Mouse (Mus musculus) midbrain, postnatal 0 days (tissue): ENCODE results near the gene Lmtk3. TPM values are rescaled to one million over a fixed set of nuclear protein-coding genes. Genes with fewer than 3 reads are reported as not detected.

ENCODE experiments used
- ATAC-seq: fragments of 200-750 bp; cut with Nextera tagmentation; 2 replicates; pipeline ENCODE4 v1.8.0; 2017; ENCODE audit warnings: moderate number of reproducible peaks, mild to moderate bottlenecking, moderate TSS enrichment, moderate library complexity; ENCODE audit not compliant: low FRiP score
- DNase-seq: peaks from one replicate; pipeline ENCODE4 v3.0.0-alpha.2; 2015; ENCODE audit warnings: low spot score
- H3K27ac ChIP-seq: fragments of 300-500 bp; sonication (generic); 2 replicates; pipeline ENCODE4 v1.5.1; 2014; ENCODE audit warnings: low read depth, mild to moderate bottlenecking, low read length, mixed read lengths
- H3K27me3 ChIP-seq: fragments of 300-500 bp; sonication (generic); 2 replicates; pipeline ENCODE4 v1.6.1; 2014; ENCODE audit warnings: low read length, control low read depth, mixed read lengths; ENCODE audit not compliant: insufficient read depth
- H3K36me3 ChIP-seq: fragments of 300-500 bp; sonication (generic); 2 replicates; pipeline ENCODE4 v1.6.1; 2014; ENCODE audit warnings: low read length, control low read depth, mixed read lengths; ENCODE audit not compliant: insufficient read depth
- H3K4me1 ChIP-seq: fragments of 300-500 bp; sonication (generic); 2 replicates; pipeline ENCODE4 v1.6.1; 2014; ENCODE audit warnings: mild to moderate bottlenecking, control low read depth, antibody characterized with exemption, low read length, mixed read lengths; ENCODE audit not compliant: insufficient read depth
- H3K4me2 ChIP-seq: fragments of 300-500 bp; sonication (generic); 2 replicates; pipeline ENCODE4 v1.6.1; 2014; ENCODE audit warnings: low read depth, mild to moderate bottlenecking, low read length, mixed read lengths; ENCODE audit not compliant: poor library complexity, severe bottlenecking
- H3K4me3 ChIP-seq: fragments of 300-500 bp; sonication (generic); 2 replicates; pipeline ENCODE4 v1.5.1; 2014; ENCODE audit warnings: low read depth, mild to moderate bottlenecking, low read length, moderate library complexity
- H3K9ac ChIP-seq: fragments of 300-500 bp; sonication (generic); replicated peaks from 2 replicates; pipeline ENCODE4 v1.6.1; 2014; ENCODE audit warnings: mild to moderate bottlenecking, low read length, moderate library complexity, mixed read lengths; ENCODE audit not compliant: poor library complexity, severe bottlenecking
- H3K9me3 ChIP-seq: fragments of 300-500 bp; sonication (generic); 2 replicates; pipeline ENCODE4 v1.6.1; 2016; ENCODE audit warnings: low read length, control low read depth
- CTCF ChIP-seq: IDR thresholded peaks from 2 replicates; pipeline ENCODE4 v1.5.1; 2016; ENCODE audit warnings: antibody characterized with exemption, mild to moderate bottlenecking
- WGBS: fragments of 180-500 bp; shearing (Covaris S2); extraction: QIAGEN DNeasy Blood & Tissue Kit; methylation state at CpG from one replicate; pipeline ENCODE4 v1.1.7; 2014; 5-methylcytosine and 5-hydroxymethylcytosine counted together
- polyA plus RNA-seq: library from polyadenylated mRNA; unstranded; fragments of >200 nt; fragmentation: Nextera tagmentation; extraction: Ambion mirVana; gene quantifications from 2 replicates; pipeline ENCODE4 v1.2.1, GENCODE M21; 2015
- total RNA-seq: library from RNA; depleted of rRNA; stranded (reverse); fragments of >200 nt; gene quantifications from 2 replicates; pipeline ENCODE4 v1.2.3, GENCODE M21; 2014

The Lmtk3 gene
- total and polyA plus RNA-seq, 2 experiments from 2014 or later, result 19.1 to 170 TPM

DNA sequence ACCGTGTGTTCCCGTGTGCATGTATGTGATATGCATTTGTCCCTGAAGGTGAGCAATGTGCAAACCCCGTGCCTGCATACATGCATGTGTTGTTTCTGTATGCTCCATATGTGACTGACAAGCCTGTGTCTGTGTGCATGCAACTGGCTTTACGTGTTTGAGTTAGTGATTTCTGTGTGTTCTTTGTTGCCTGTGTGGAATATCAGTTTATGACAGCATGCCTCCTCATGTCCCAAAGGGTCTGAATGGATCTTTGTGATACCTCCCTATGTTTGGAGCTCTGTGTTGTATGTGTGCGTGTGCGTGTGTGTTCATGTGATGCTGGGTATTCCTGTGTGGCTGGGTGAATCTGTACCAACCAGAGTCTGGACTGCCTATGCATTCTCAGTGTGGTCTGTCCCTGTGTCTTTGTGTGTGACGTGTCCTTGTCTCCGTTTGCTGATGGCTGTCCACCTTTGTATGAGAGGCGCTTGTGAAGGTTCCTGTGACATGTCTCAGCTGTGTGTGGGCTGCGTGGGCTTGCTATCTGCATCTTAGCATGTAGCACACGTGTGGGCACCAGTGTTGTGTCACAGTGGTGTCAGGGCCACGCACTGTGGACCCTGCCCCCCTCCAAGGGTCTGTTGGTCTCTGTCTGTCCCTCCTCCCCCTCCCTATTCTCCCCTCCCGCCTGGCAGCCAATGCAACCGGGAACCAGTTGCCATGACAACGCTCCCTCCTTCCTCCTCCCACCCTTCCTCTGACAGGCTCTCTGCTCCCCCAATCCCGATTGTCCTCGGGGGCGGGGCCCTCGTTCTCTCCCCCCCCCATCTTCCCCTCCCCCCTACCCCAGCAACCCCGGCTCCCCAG is 1.2 kb downstream of the Lmtk3 start, which contains the start of gene Sult2b1:
TSS of gene Sult2b1 (minus strand) at position 146 of the 849 bp plus-strand sequence.
- 12% methylated on average over 20 of the region's 20 CpGs for whole genome bisulfite sequencing
- ATAC-seq, result peak; percentile 80
- no peaks in the 10 kb centered on the region for H3K9me3 ChIP-seq

DNA sequence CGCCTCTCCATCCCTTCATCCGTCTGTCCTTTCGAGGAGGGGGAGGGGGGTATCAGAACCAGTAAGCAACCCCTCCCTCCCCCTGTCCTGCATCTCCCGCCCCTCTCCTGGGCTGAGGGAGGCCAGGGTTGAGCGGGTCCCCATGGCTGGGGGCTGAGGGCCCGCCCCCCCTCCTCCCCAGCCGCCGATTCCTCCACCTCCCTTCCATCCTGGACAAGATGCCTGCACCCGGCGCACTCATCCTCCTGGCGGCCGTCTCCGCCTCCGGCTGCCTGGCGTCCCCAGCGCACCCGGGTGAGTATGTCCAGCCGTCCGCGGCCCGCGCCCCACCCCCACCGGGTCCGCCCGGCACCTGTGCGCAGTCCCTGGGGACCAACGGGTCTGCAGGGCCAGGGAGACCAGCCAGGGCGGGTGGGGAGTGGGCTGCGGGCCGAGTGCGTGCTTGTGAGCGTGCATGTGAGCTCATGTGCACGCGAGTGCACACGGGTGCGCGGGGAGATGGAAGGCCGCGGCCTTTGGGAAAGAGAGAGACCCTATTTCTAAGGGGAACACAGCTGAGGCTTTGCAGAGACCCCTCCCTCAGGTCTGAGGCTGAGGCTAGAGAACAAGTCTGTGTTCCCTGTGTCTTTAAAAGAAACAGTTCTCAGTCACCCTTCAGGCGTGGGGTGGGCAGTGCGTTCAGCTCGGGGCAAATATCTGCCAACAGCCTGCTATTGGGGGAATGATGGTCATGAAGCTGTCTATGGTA is 2.0 kb downstream of the Lmtk3 start:
- no peaks in the 10 kb centered on the region for H3K9me3 ChIP-seq
- H3K9ac ChIP-seq, result peak overlapping the region; percentile 99
- DNase-seq (peak; percentile 50), ATAC-seq (peak; percentile 28)
- H3K4me3 ChIP-seq, result peak overlapping the region; percentile 92
- H3K36me3 ChIP-seq, result peaks cover 24% of the 10 kb centered on the region
- H3K27ac ChIP-seq, result peak overlapping the region; percentile 92
- peak overlapping the region; percentile 88 for H3K4me2 ChIP-seq
- peaks cover 5% of the 10 kb centered on the region; the same call in 1 of the 2 replicates for H3K4me1 ChIP-seq
- under 1% methylated on average over 31 of the region's 42 CpGs for WGBS
- no peak; the same call in 1 of the 2 replicates for TF ChIP-seq CTCF
- no peaks in the 10 kb centered on the region for H3K27me3 ChIP-seq

More for the DNA sequence above, 1.2 kb downstream of the Lmtk3 start, which contains the start of gene Sult2b1:
- H3K4me3 ChIP-seq, result peak within 1 kb of the TSS; percentile 92
- peaks cover 5% of the 10 kb centered on the region; the same call in 1 of the 2 replicates for H3K4me1 ChIP-seq
- peak within 1 kb of the TSS; percentile 88 for H3K4me2 ChIP-seq
- peak; percentile 99 for DNase-seq
- peak within 1 kb of the TSS; percentile 92 for H3K27ac ChIP-seq
- H3K9ac ChIP-seq, result peak within 1 kb of the TSS; percentile 99
- H3K27me3 ChIP-seq, result no peaks in the 10 kb centered on the region
- H3K36me3 ChIP-seq, result peaks cover 18% of the 10 kb centered on the region
- no peak for TF ChIP-seq CTCF

DNA sequence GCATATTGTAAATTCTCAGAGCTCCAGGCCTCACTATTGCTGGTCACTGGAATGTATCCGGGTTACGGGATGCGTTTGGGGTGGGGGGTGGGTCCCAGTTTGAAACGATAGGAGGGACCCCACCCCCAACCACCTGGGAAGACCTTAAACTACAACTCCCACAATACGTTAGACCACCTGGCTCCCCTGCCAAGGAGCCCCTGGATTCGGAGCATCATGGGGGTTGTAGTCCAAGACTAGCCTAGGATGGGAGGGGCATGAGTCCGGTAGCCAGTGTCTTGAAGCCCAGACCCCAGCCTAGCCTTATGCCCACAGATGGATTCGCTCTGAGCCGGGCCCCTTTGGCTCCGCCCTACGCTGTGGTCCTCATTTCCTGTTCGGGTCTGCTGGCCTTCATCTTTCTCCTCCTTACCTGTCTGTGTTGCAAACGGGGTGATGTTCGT is 2.6 kb downstream of the Lmtk3 start:
- no peak for TF ChIP-seq CTCF
- no peaks in the 10 kb centered on the region for H3K9me3 ChIP-seq
- WGBS, result 2% methylated on average over 14 of the region's 14 CpGs

GRCm38 (mm10) chr7:45786661-45787413 is 3.3 kb downstream of the Lmtk3 start:
- peak; percentile 87 for DNase-seq
- ATAC-seq, result 0 out of 2 replicates have a peak, but pooled peaks have one; percentile 9
- no peaks in the 10 kb centered on the region for H3K9me3 ChIP-seq
- H3K27me3 ChIP-seq, result no peaks in the 10 kb centered on the region
- H3K9ac ChIP-seq, result peak overlapping the region; percentile 99
- peaks cover 5% of the 10 kb centered on the region; the same call in 1 of the 2 replicates for H3K4me1 ChIP-seq
- H3K36me3 ChIP-seq, result peaks cover 34% of the 10 kb centered on the region
- peak overlapping the region; percentile 88 for H3K4me2 ChIP-seq
- H3K27ac ChIP-seq, result peak overlapping the region; percentile 92; the same call in 1 of the 2 replicates
- peak overlapping the region; percentile 92 for H3K4me3 ChIP-seq
- WGBS, result 12% methylated on average over 16 of the region's 17 CpGs
- no peak for TF ChIP-seq CTCF

More for the DNA sequence above, 2.6 kb downstream of the Lmtk3 start:
- Histone ChIP-seq H3K9ac (peak overlapping the region; percentile 99), H3K4me3 (peak overlapping the region; percentile 92), H3K27ac (peak overlapping the region; percentile 92), H3K27me3 (no peaks in the 10 kb centered on the region), H3K36me3 (peaks cover 30% of the 10 kb centered on the region), H3K4me1 (peaks cover 5% of the 10 kb centered on the region; the same call in 1 of the 2 replicates), H3K4me2 (peak overlapping the region; percentile 88)
- DNase-seq (peak; percentile 92), ATAC-seq (peak; percentile 22; the same call in 1 of the 2 replicates)

GRCm38 (mm10) chr7:45787642-45788041 is 4.1 kb downstream of the Lmtk3 start:
- no peaks in the 10 kb centered on the region for H3K27me3 ChIP-seq
- WGBS, result 88% methylated on average over 22 of the region's 22 CpGs
- H3K4me2 ChIP-seq, result peak overlapping the region; percentile 88; the same call in 1 of the 2 replicates
- no peaks in the 10 kb centered on the region for H3K9me3 ChIP-seq
- TF ChIP-seq CTCF, result no peak
- 0 out of 2 replicates have a peak overlapping the region, but pooled peaks have one; percentile 2 for H3K9ac ChIP-seq
- DNase-seq (no peak), ATAC-seq (no peak)
- no peak overlapping the region for H3K4me3 ChIP-seq
- H3K4me1 ChIP-seq, result peaks cover 5% of the 10 kb centered on the region; the same call in 1 of the 2 replicates
- H3K27ac ChIP-seq, result no peak overlapping the region
- peaks cover 42% of the 10 kb centered on the region for H3K36me3 ChIP-seq
